Mouse (Mus musculus): ENCODE data around the gene Ppip5k2. TPM values are rescaled to one million over a fixed set of nuclear protein-coding genes. Genes with fewer than 3 reads are reported as not detected.

Ppip5k2 gene
- 32.0 and 38.8 TPM in 2 replicates for total RNA-seq (2012; rRNA removed)

GRCm38 (mm10) chr1:97769904-97770753 is at the start of gene Ppip5k2, which contains the start of gene Gin1:
TSS of gene Ppip5k2 (minus strand) at chr1:97770411.
TSS of gene Gin1 (plus strand) at chr1:97770172.
- Histone ChIP-seq H3K36me3 (ENCODE audit: control insufficient read depth, insufficient read depth, low read length, poor library complexity, severe bottlenecking) (no peaks in the 10 kb centered on the region), H3K9me3 (ENCODE audit: control insufficient read depth, insufficient read depth, low read depth, low read length) (no peaks in the 10 kb centered on the region), H3K4me3 (ENCODE audit: insufficient read depth in 1 of 2, low read depth in 1 of 2, low read length in 2 of 2, poor library complexity in 1 of 2, severe bottlenecking in 1 of 2) (peak within 1 kb of the TSS; percentile 77 to 85), H3K9ac (ENCODE audit: insufficient read depth, low read depth, low read length, poor library complexity, severe bottlenecking) (peak within 1 kb of the TSS; percentile 91), H3K27ac (ENCODE audit: insufficient read depth, low read depth, low read length, poor library complexity, severe bottlenecking) (no peak within 1 kb of the TSS), H3K4me1 (ENCODE audit: control insufficient read depth in 2 of 2, insufficient read depth in 2 of 2, low read length in 2 of 2, poor library complexity in 1 of 2) (peaks cover 0 to 6% of the 10 kb centered on the region in 2 experiments; a peak in 1 of 4 replicates)
- DNase-seq (ENCODE audit: low read depth, low spot score), result peak; percentile 95
- in situ Hi-C loops (cut with MboI; ENCODE audit: low sequenced_read_pairs in 2 of 2, unreplicated experiment in 2 of 2), result no loop called here
- TF ChIP-seq CHD2 (IDR thresholded peaks at IDR 0.05; ENCODE audit: low read depth, low read length) (peak; percentile 87), ZNF384 (IDR thresholded peaks at IDR 0.05; ENCODE audit: low read depth, low read length) (no peak), HCFC1 (IDR thresholded peaks at IDR 0.05; ENCODE audit: borderline replicate concordance, insufficient read depth, low read length) (peak; percentile 86), MAFK (IDR thresholded peaks at IDR 0.05; ENCODE audit: insufficient read depth, low read depth, low read length) (no peak)

GRCm38 (mm10) chr1:97809255-97809912 is 39.2 kb upstream of the Ppip5k2 start:
- in situ Hi-C loops (cut with MboI; ENCODE audit: low sequenced_read_pairs in 2 of 2, unreplicated experiment in 2 of 2), result no loop called here
- H3K36me3 ChIP-seq (ENCODE audit: control insufficient read depth, insufficient read depth, low read length, poor library complexity, severe bottlenecking), result no peaks in the 10 kb centered on the region
- no peaks in the 10 kb centered on the region for H3K4me1 ChIP-seq (ENCODE audit: control insufficient read depth in 2 of 2, insufficient read depth in 2 of 2, low read length in 2 of 2, poor library complexity in 1 of 2)
- TF ChIP-seq CHD2 (IDR thresholded peaks at IDR 0.05; ENCODE audit: low read depth, low read length) (no peak), HCFC1 (IDR thresholded peaks at IDR 0.05; ENCODE audit: borderline replicate concordance, insufficient read depth, low read length) (no peak), ZC3H11A (IDR thresholded peaks at IDR 0.05; ENCODE audit: borderline replicate concordance, low read depth, low read length) (peak; percentile 26; the same call in 1 of the 2 replicates), ZNF384 (IDR thresholded peaks at IDR 0.05; ENCODE audit: low read depth, low read length) (no peak), MAFK (IDR thresholded peaks at IDR 0.05; ENCODE audit: insufficient read depth, low read depth, low read length) (no peak)
- no peaks in the 10 kb centered on the region for H3K9me3 ChIP-seq (ENCODE audit: control insufficient read depth, insufficient read depth, low read depth, low read length)
- no peak overlapping the region for H3K9ac ChIP-seq (ENCODE audit: insufficient read depth, low read depth, low read length, poor library complexity, severe bottlenecking)
- H3K4me3 ChIP-seq (ENCODE audit: insufficient read depth in 1 of 2, low read depth in 1 of 2, low read length in 2 of 2, poor library complexity in 1 of 2, severe bottlenecking in 1 of 2), result no peak overlapping the region
- DNase-seq (ENCODE audit: low read depth, low spot score), result no peak
- no peak overlapping the region for H3K27ac ChIP-seq (ENCODE audit: insufficient read depth, low read depth, low read length, poor library complexity, severe bottlenecking)

GRCm38 (mm10) chr1:97804520-97804919 is 34.3 kb upstream of the Ppip5k2 start:
- DNase-seq (ENCODE audit: low read depth, low spot score), result no peak
- no peak overlapping the region for H3K4me3 ChIP-seq (ENCODE audit: insufficient read depth in 1 of 2, low read depth in 1 of 2, low read length in 2 of 2, poor library complexity in 1 of 2, severe bottlenecking in 1 of 2)
- H3K36me3 ChIP-seq (ENCODE audit: control insufficient read depth, insufficient read depth, low read length, poor library complexity, severe bottlenecking), result no peaks in the 10 kb centered on the region
- in situ Hi-C loops (cut with MboI; ENCODE audit: low sequenced_read_pairs in 2 of 2, unreplicated experiment in 2 of 2), result no loop called here
- no peaks in the 10 kb centered on the region for H3K4me1 ChIP-seq (ENCODE audit: control insufficient read depth in 2 of 2, insufficient read depth in 2 of 2, low read length in 2 of 2, poor library complexity in 1 of 2)
- no peaks in the 10 kb centered on the region for H3K9me3 ChIP-seq (ENCODE audit: control insufficient read depth, insufficient read depth, low read depth, low read length)
- no peak for TF ChIP-seq ZNF384 (IDR thresholded peaks at IDR 0.05; ENCODE audit: low read depth, low read length)
- TF ChIP-seq HCFC1 (IDR thresholded peaks at IDR 0.05; ENCODE audit: borderline replicate concordance, insufficient read depth, low read length), result no peak
- TF ChIP-seq MAFK (IDR thresholded peaks at IDR 0.05; ENCODE audit: insufficient read depth, low read depth, low read length), result no peak
- TF ChIP-seq ZC3H11A (IDR thresholded peaks at IDR 0.05; ENCODE audit: borderline replicate concordance, low read depth, low read length), result no peak
- TF ChIP-seq CHD2 (IDR thresholded peaks at IDR 0.05; ENCODE audit: low read depth, low read length), result no peak
- no peak overlapping the region for H3K9ac ChIP-seq (ENCODE audit: insufficient read depth, low read depth, low read length, poor library complexity, severe bottlenecking)
- no peak overlapping the region for H3K27ac ChIP-seq (ENCODE audit: insufficient read depth, low read depth, low read length, poor library complexity, severe bottlenecking)

- H3K27ac ChIP-seq (ENCODE audit: insufficient read depth, low read depth, low read length, poor library complexity, severe bottlenecking), result no peak overlapping the region
- H3K36me3 ChIP-seq (ENCODE audit: control insufficient read depth, insufficient read depth, low read length, poor library complexity, severe bottlenecking), result no peaks in the 10 kb centered on the region
- no peaks in the 10 kb centered on the region for H3K4me1 ChIP-seq (ENCODE audit: control insufficient read depth in 2 of 2, insufficient read depth in 2 of 2, low read length in 2 of 2, poor library complexity in 1 of 2)
- no peak for TF ChIP-seq HCFC1 (IDR thresholded peaks at IDR 0.05; ENCODE audit: borderline replicate concordance, insufficient read depth, low read length)
- no peak for TF ChIP-seq ZNF384 (IDR thresholded peaks at IDR 0.05; ENCODE audit: low read depth, low read length)
- no peak for TF ChIP-seq ZC3H11A (IDR thresholded peaks at IDR 0.05; ENCODE audit: borderline replicate concordance, low read depth, low read length)
- no peak for TF ChIP-seq MAFK (IDR thresholded peaks at IDR 0.05; ENCODE audit: insufficient read depth, low read depth, low read length)
- no peak for TF ChIP-seq CHD2 (IDR thresholded peaks at IDR 0.05; ENCODE audit: low read depth, low read length)
- in situ Hi-C loops (cut with MboI; ENCODE audit: low sequenced_read_pairs in 2 of 2, unreplicated experiment in 2 of 2), result no loop called here
- DNase-seq (ENCODE audit: low read depth, low spot score), result no peak
- H3K9me3 ChIP-seq (ENCODE audit: control insufficient read depth, insufficient read depth, low read depth, low read length), result no peaks in the 10 kb centered on the region
- H3K4me3 ChIP-seq (ENCODE audit: insufficient read depth in 1 of 2, low read depth in 1 of 2, low read length in 2 of 2, poor library complexity in 1 of 2, severe bottlenecking in 1 of 2), result no peak overlapping the region
- no peak overlapping the region for H3K9ac ChIP-seq (ENCODE audit: insufficient read depth, low read depth, low read length, poor library complexity, severe bottlenecking)
Observed at GRCm38 (mm10) chr1:97802207-97802902, 32.1 kb upstream of the Ppip5k2 start.
